Mouse (Mus musculus): ENCODE data around the gene Cnot11. TPM values are rescaled to one million over a fixed set of nuclear protein-coding genes. Genes with fewer than 3 reads are reported as not detected.
A peak's percentile ranks its signal among the peaks of the same experiment; 100 is the strongest.

Gene Cnot11
- polyA plus RNA-seq (2016; fragmentation: Nextera tagmentation; extraction: Ambion mirVana) = 17.2 and 20.0 TPM in 2 replicates

GRCm38 (mm10) chr1:39534831-39535230 is at the start of gene Cnot11:
TSS of gene Cnot11 (plus strand) at chr1:39534992.
- H3K9ac ChIP-seq = peak within 1 kb of the TSS; percentile 87
- peaks cover 23% of the 10 kb centered on the region for H3K36me3 ChIP-seq
- peaks cover 25% of the 10 kb centered on the region for H3K4me1 ChIP-seq
- H3K27me3 ChIP-seq (replicated peaks) = peaks cover 6% of the 10 kb centered on the region; the same call in 1 of the 2 replicates
- H3K4me3 ChIP-seq = peak within 1 kb of the TSS; percentile 90
- peak within 1 kb of the TSS; percentile 93 for H3K27ac ChIP-seq
- 37% methylated on average over 13 of the region's 13 CpGs for WGBS (ENCODE audit: insufficient replicate concordance)
- H3K9me3 ChIP-seq (replicated peaks) = peaks cover 2% of the 10 kb centered on the region; the same call in 1 of the 2 replicates
- H3K4me2 ChIP-seq = peak within 1 kb of the TSS; percentile 94
- ATAC-seq = no peak

GRCm38 (mm10) chr1:39487370-39487769 is 47.4 kb upstream of the Cnot11 start:
- no peak overlapping the region for H3K4me3 ChIP-seq
- H3K36me3 ChIP-seq = no peaks in the 10 kb centered on the region
- ATAC-seq = no peak
- H3K4me1 ChIP-seq = peaks cover 11% of the 10 kb centered on the region
- no peak overlapping the region for H3K27ac ChIP-seq
- WGBS (ENCODE audit: insufficient replicate concordance) = 44% methylated on average over 3 of the region's 3 CpGs
- no peak overlapping the region for H3K9ac ChIP-seq
- H3K27me3 ChIP-seq (replicated peaks) = no peaks in the 10 kb centered on the region
- no peaks in the 10 kb centered on the region for H3K9me3 ChIP-seq (replicated peaks)
- H3K4me2 ChIP-seq = no peak overlapping the region

- WGBS (ENCODE audit: insufficient replicate concordance) = 41% methylated on average over 4 of the region's 5 CpGs
- Histone ChIP-seq H3K27me3 (replicated peaks) (no peaks in the 10 kb centered on the region), H3K36me3 (no peaks in the 10 kb centered on the region), H3K9me3 (replicated peaks) (no peaks in the 10 kb centered on the region), H3K4me3 (no peak overlapping the region), H3K9ac (no peak overlapping the region), H3K27ac (0 out of 2 replicates have a peak overlapping the region, but pooled peaks have one; percentile 1), H3K4me1 (no peaks in the 10 kb centered on the region), H3K4me2 (no peak overlapping the region)
- ATAC-seq = no peak
Measured at GRCm38 (mm10) chr1:39493165-39493564, 41.6 kb upstream of the Cnot11 start.

- Histone ChIP-seq H3K36me3 (no peaks in the 10 kb centered on the region), H3K4me2 (no peak overlapping the region), H3K9ac (no peak overlapping the region), H3K27me3 (replicated peaks) (no peaks in the 10 kb centered on the region), H3K27ac (no peak overlapping the region), H3K4me3 (no peak overlapping the region), H3K9me3 (replicated peaks) (no peaks in the 10 kb centered on the region), H3K4me1 (no peaks in the 10 kb centered on the region)
- WGBS (ENCODE audit: insufficient replicate concordance) = 23% methylated on average over 3 of the region's 3 CpGs
- no peak for ATAC-seq
Measured at GRCm38 (mm10) chr1:39493664-39494063, 41.1 kb upstream of the Cnot11 start.

- peaks cover 6% of the 10 kb centered on the region; the same call in 1 of the 2 replicates for H3K27me3 ChIP-seq (replicated peaks)
- no peak for ATAC-seq
- H3K4me3 ChIP-seq = no peak overlapping the region
- H3K9ac ChIP-seq = no peak overlapping the region
- H3K9me3 ChIP-seq (replicated peaks) = no peaks in the 10 kb centered on the region
- 82% methylated on average over 4 of the region's 4 CpGs for WGBS (ENCODE audit: insufficient replicate concordance)
- no peaks in the 10 kb centered on the region for H3K4me1 ChIP-seq
- no peak overlapping the region for H3K27ac ChIP-seq
- no peaks in the 10 kb centered on the region for H3K36me3 ChIP-seq
- H3K4me2 ChIP-seq = no peak overlapping the region
Measured at GRCm38 (mm10) chr1:39496995-39497394, 37.8 kb upstream of the Cnot11 start.

GRCm38 (mm10) chr1:39497748-39498147 is 37.0 kb upstream of the Cnot11 start:
- WGBS (ENCODE audit: insufficient replicate concordance) = 76% methylated on average over 11 of the region's 11 CpGs
- ATAC-seq = no peak
- Histone ChIP-seq H3K27me3 (replicated peaks) (peaks cover 6% of the 10 kb centered on the region; the same call in 1 of the 2 replicates), H3K4me2 (no peak overlapping the region), H3K36me3 (no peaks in the 10 kb centered on the region), H3K4me1 (no peaks in the 10 kb centered on the region), H3K27ac (no peak overlapping the region), H3K9me3 (replicated peaks) (no peaks in the 10 kb centered on the region), H3K9ac (no peak overlapping the region), H3K4me3 (no peak overlapping the region)

GRCm38 (mm10) chr1:39499485-39499941 is 35.3 kb upstream of the Cnot11 start:
- 62% methylated on average over 2 of the region's 2 CpGs for WGBS (ENCODE audit: insufficient replicate concordance)
- Histone ChIP-seq H3K27ac (no peak overlapping the region), H3K4me2 (no peak overlapping the region), H3K36me3 (no peaks in the 10 kb centered on the region), H3K4me3 (no peak overlapping the region), H3K9ac (no peak overlapping the region), H3K27me3 (replicated peaks) (peaks cover 6% of the 10 kb centered on the region; the same call in 1 of the 2 replicates), H3K9me3 (replicated peaks) (no peaks in the 10 kb centered on the region), H3K4me1 (no peaks in the 10 kb centered on the region)
- ATAC-seq = peak; percentile 55

- Histone ChIP-seq H3K4me3 (no peak overlapping the region), H3K4me2 (no peak overlapping the region), H3K36me3 (no peaks in the 10 kb centered on the region), H3K27ac (no peak overlapping the region), H3K4me1 (no peaks in the 10 kb centered on the region), H3K9me3 (replicated peaks) (no peaks in the 10 kb centered on the region), H3K27me3 (replicated peaks) (peaks cover 6% of the 10 kb centered on the region; the same call in 1 of the 2 replicates), H3K9ac (no peak overlapping the region)
- 70% methylated on average over 17 of the region's 17 CpGs for WGBS (ENCODE audit: insufficient replicate concordance)
- no peak for ATAC-seq
Measured at GRCm38 (mm10) chr1:39502817-39503633, 31.8 kb upstream of the Cnot11 start.

- Histone ChIP-seq H3K4me1 (no peaks in the 10 kb centered on the region), H3K27ac (no peak overlapping the region), H3K4me2 (no peak overlapping the region), H3K27me3 (replicated peaks) (peaks cover 6% of the 10 kb centered on the region; the same call in 1 of the 2 replicates), H3K9ac (no peak overlapping the region), H3K4me3 (no peak overlapping the region), H3K9me3 (replicated peaks) (no peaks in the 10 kb centered on the region), H3K36me3 (no peaks in the 10 kb centered on the region)
- 6% methylated on average over 1 of the region's 1 CpGs for WGBS (ENCODE audit: insufficient replicate concordance)
- no peak for ATAC-seq
Measured at GRCm38 (mm10) chr1:39504261-39504660, 30.5 kb upstream of the Cnot11 start.

- no peaks in the 10 kb centered on the region for H3K9me3 ChIP-seq (replicated peaks)
- 62% methylated on average over 9 of the region's 9 CpGs for WGBS (ENCODE audit: insufficient replicate concordance)
- H3K4me3 ChIP-seq = no peak overlapping the region
- no peaks in the 10 kb centered on the region for H3K4me1 ChIP-seq
- H3K27me3 ChIP-seq (replicated peaks) = 0 out of 2 replicates have a peak, but pooled peaks cover 7% of the 10 kb centered on the region
- no peak for ATAC-seq
- no peak overlapping the region for H3K9ac ChIP-seq
- H3K36me3 ChIP-seq = no peaks in the 10 kb centered on the region
- H3K4me2 ChIP-seq = no peak overlapping the region
- H3K27ac ChIP-seq = no peak overlapping the region
Measured at GRCm38 (mm10) chr1:39505600-39505999, 29.2 kb upstream of the Cnot11 start.

- H3K9ac ChIP-seq = no peak overlapping the region
- WGBS (ENCODE audit: insufficient replicate concordance) = 72% methylated on average over 8 of the region's 8 CpGs
- no peaks in the 10 kb centered on the region for H3K9me3 ChIP-seq (replicated peaks)
- no peaks in the 10 kb centered on the region for H3K4me1 ChIP-seq
- H3K4me2 ChIP-seq = no peak overlapping the region
- ATAC-seq = no peak
- 0 out of 2 replicates have a peak, but pooled peaks cover 11% of the 10 kb centered on the region for H3K27me3 ChIP-seq (replicated peaks)
- no peak overlapping the region for H3K27ac ChIP-seq
- no peaks in the 10 kb centered on the region for H3K36me3 ChIP-seq
- H3K4me3 ChIP-seq = no peak overlapping the region
Measured at GRCm38 (mm10) chr1:39511775-39512174, 23.0 kb upstream of the Cnot11 start.

GRCm38 (mm10) chr1:39512183-39512582 is 22.6 kb upstream of the Cnot11 start:
- Histone ChIP-seq H3K36me3 (no peaks in the 10 kb centered on the region), H3K4me3 (no peak overlapping the region), H3K4me1 (no peaks in the 10 kb centered on the region), H3K9ac (no peak overlapping the region), H3K4me2 (no peak overlapping the region), H3K9me3 (replicated peaks) (no peaks in the 10 kb centered on the region), H3K27me3 (replicated peaks) (0 out of 2 replicates have a peak, but pooled peaks cover 11% of the 10 kb centered on the region), H3K27ac (no peak overlapping the region)
- WGBS (ENCODE audit: insufficient replicate concordance) = 55% methylated on average over 1 of the region's 1 CpGs
- ATAC-seq = no peak

Data from liver, embryonic 12.5 days (tissue).